Mouse (Mus musculus) forebrain, embryonic 14.5 days (tissue): ENCODE results near the gene Srcin1. TPM values are rescaled to one million over a fixed set of nuclear protein-coding genes. Genes with fewer than 3 reads are reported as not detected.
A peak's percentile ranks its signal among the peaks of the same experiment; 100 is the strongest.

ENCODE experiments used
- ATAC-seq: fragments of 200-750 bp; cut with Nextera tagmentation; 2 replicates; pipeline ENCODE4 v1.8.0; 2017; ENCODE audit warnings: mild to moderate bottlenecking, moderate library complexity
- DNase-seq: peaks from one replicate; pipeline ENCODE4 v3.0.0-alpha.2; 2015; ENCODE audit warnings: low spot score
- H3K27ac ChIP-seq: fragments of 300-500 bp; sonication (generic); 2 replicates; pipeline ENCODE4 v1.5.1; 2014; ENCODE audit warnings: low read depth, mild to moderate bottlenecking, control low read depth, low read length, moderate library complexity
- H3K27me3 ChIP-seq: fragments of 300-500 bp; sonication (generic); replicated peaks from 2 replicates; pipeline ENCODE4 v1.6.1; 2014; ENCODE audit warnings: low read length, control low read depth, mixed read lengths; ENCODE audit not compliant: control insufficient read depth, insufficient read depth
- H3K36me3 ChIP-seq: fragments of 300-500 bp; sonication (generic); 2 replicates; pipeline ENCODE4 v1.6.1; 2014; ENCODE audit warnings: low read length, control low read depth; ENCODE audit not compliant: control insufficient read depth, insufficient read depth
- H3K4me1 ChIP-seq: fragments of 300-500 bp; sonication (generic); 2 replicates; pipeline ENCODE4 v1.6.1; 2014; ENCODE audit warnings: antibody characterized with exemption, low read length, control low read depth; ENCODE audit not compliant: control insufficient read depth, insufficient read depth
- H3K4me2 ChIP-seq: fragments of 300-500 bp; sonication (generic); 2 replicates; pipeline ENCODE4 v1.6.1; 2014; ENCODE audit warnings: mild to moderate bottlenecking, control low read depth, low read length
- H3K4me3 ChIP-seq: fragments of 300-500 bp; sonication (generic); 2 replicates; pipeline ENCODE4 v1.5.1; 2014; ENCODE audit warnings: low read depth, low read length, control low read depth
- H3K9ac ChIP-seq: fragments of 300-500 bp; sonication (generic); 2 replicates; pipeline ENCODE4 v1.6.1; 2014; ENCODE audit warnings: mild to moderate bottlenecking, low read length, control low read depth, moderate library complexity
- H3K9me3 ChIP-seq: fragments of 300-500 bp; sonication (generic); replicated peaks from 2 replicates; pipeline ENCODE4 v1.6.1; 2016; ENCODE audit warnings: low read length, control low read depth, mixed read lengths; ENCODE audit not compliant: control insufficient read depth
- WGBS: fragments of 180-500 bp; shearing (Covaris S2); extraction: QIAGEN DNeasy Blood & Tissue Kit; methylation state at CpG from one replicate; pipeline ENCODE4 v1.1.7; 2014; 5-methylcytosine and 5-hydroxymethylcytosine counted together
- polyA plus RNA-seq: library from polyadenylated mRNA; unstranded; fragments of >200 nt; fragmentation: Nextera tagmentation; extraction: Ambion mirVana; gene quantifications from 2 replicates; pipeline ENCODE4 v1.2.1, GENCODE M21; 2014

Srcin1 gene
- polyA plus RNA-seq, 1 experiment from 2014 or later, result 5.6 TPM

DNA sequence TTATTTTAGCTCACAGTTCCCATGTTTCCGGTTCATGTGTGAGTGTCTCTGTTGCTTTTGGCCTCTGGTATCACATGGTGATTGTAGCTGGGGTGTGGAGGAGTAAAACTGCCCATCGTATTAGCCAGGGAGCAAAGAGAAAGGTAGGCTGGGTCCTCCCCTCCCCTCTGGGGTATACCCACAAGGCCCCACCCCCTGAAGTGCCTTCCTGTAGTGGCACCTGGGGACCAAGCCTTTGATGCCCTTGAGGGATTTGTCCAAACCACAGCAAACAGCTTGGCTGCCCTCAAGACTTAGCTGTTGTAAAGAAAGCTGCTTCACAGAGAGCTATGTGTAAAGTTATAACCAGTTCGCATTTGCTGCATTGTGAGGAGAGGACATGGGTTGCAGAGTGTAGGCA is 88.3 kb downstream of the Srcin1 start:
- ATAC-seq, result no peak
- H3K4me3 ChIP-seq, result no peak overlapping the region
- H3K27ac ChIP-seq, result no peak overlapping the region
- 83% methylated on average over 3 of the region's 3 CpGs for WGBS
- no peaks in the 10 kb centered on the region for H3K4me1 ChIP-seq
- no peaks in the 10 kb centered on the region for H3K27me3 ChIP-seq
- no peak overlapping the region for H3K9ac ChIP-seq
- no peak for DNase-seq
- no peaks in the 10 kb centered on the region for H3K9me3 ChIP-seq
- no peak overlapping the region for H3K4me2 ChIP-seq
- peaks cover 32% of the 10 kb centered on the region; the same call in 1 of the 2 replicates for H3K36me3 ChIP-seq

DNA sequence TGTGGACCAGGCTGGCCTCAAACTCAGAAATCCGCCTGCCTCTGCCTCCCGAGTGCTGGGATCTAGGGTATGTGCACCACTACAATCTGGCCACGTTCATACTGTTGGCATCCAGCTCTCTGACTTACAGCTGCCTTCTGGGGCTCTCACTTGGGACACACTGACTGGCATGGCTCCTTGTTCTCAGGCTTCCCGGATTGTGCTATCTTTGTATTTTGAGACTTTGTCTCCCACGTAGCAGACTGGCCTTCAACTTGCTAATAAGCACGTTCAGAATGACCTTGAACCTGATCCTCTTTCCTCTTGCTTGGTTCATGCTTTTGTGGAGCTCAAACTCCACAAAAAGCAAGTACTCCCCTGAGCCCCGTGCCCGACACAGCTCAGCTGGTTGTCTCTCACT is 90.3 kb downstream of the Srcin1 start:
- 84% methylated on average over 8 of the region's 8 CpGs for WGBS
- H3K36me3 ChIP-seq, result peaks cover 25% of the 10 kb centered on the region; the same call in 1 of the 2 replicates
- H3K4me2 ChIP-seq, result no peak overlapping the region
- H3K9me3 ChIP-seq, result no peaks in the 10 kb centered on the region
- H3K4me3 ChIP-seq, result no peak overlapping the region
- no peaks in the 10 kb centered on the region for H3K27me3 ChIP-seq
- ATAC-seq (no peak), DNase-seq (no peak)
- H3K9ac ChIP-seq, result no peak overlapping the region
- H3K27ac ChIP-seq, result no peak overlapping the region
- no peaks in the 10 kb centered on the region for H3K4me1 ChIP-seq

DNA sequence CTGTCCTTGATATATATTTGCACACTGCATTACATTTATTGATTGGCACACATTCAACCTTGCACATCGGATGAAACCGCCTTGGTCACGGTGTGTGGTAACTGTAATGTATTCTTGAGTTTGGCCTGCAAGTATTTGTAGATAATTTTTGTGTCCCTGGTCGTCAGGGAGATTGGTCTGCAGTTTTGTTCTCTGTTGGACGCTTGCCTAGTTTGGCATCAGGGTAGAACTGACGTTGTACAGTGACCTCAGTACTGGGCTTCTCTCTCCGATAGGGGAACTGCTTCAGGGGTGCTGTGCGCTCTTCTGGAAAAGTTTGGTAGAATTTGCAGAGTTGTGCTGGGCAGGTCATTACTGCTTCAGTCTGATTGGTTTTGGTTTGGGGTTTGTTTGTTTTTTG is 96.2 kb downstream of the Srcin1 start:
- WGBS, result 67% methylated on average over 8 of the region's 8 CpGs
- no peaks in the 10 kb centered on the region for H3K4me1 ChIP-seq
- H3K4me2 ChIP-seq, result no peak overlapping the region
- no peaks in the 10 kb centered on the region for H3K27me3 ChIP-seq
- H3K4me3 ChIP-seq, result no peak overlapping the region
- H3K9me3 ChIP-seq, result no peaks in the 10 kb centered on the region
- ATAC-seq, result no peak
- no peak overlapping the region for H3K27ac ChIP-seq
- peak; percentile 28 for DNase-seq
- no peak overlapping the region for H3K9ac ChIP-seq
- H3K36me3 ChIP-seq, result peaks cover 44% of the 10 kb centered on the region

DNA sequence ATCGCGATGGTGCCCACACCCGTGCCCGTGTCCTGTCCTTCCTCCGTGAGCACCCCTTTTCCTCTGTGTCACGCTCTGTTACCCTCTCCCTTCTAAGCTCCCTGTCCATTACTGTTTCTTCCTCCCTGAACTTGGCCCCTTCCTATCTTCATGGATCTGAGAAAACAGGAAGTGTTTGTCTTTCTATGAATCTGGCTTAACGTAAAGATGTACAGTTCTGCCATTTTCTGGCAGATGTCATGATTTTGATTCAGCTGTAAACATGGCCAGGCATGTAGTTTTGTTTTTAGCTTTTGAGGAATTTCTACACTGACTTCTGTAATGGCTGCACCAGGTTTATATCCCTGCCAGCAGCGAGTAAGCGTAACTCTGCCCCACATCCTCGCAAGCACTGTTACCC is 96.9 kb downstream of the Srcin1 start:
- Histone ChIP-seq H3K9me3 (no peaks in the 10 kb centered on the region), H3K27me3 (no peaks in the 10 kb centered on the region), H3K36me3 (peaks cover 39% of the 10 kb centered on the region), H3K4me3 (no peak overlapping the region), H3K4me1 (no peaks in the 10 kb centered on the region), H3K9ac (no peak overlapping the region), H3K4me2 (no peak overlapping the region), H3K27ac (no peak overlapping the region)
- ATAC-seq (no peak), DNase-seq (no peak)
- 88% methylated on average over 10 of the region's 10 CpGs for WGBS

DNA sequence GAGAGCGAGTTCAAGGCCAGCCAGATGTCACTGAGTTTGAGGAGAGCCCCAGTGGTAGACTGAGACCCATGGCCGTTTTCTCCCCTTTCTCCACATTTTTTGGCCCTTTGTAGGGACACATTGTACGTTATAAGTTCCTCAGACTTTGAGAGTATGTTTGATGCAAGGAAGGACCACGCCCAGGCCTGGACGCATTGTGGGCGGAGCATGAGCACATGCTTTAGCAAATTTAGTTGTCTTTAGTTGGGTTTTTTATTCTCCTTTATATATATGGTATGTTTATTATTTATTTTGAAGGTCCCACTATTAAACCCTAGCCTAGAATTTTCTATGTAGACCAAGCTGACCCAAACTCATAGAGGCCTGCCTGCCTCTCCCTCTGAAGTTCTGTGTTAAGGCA is 97.6 kb downstream of the Srcin1 start:
- Histone ChIP-seq H3K4me1 (no peaks in the 10 kb centered on the region), H3K27me3 (no peaks in the 10 kb centered on the region), H3K9me3 (no peaks in the 10 kb centered on the region), H3K4me2 (no peak overlapping the region), H3K4me3 (no peak overlapping the region), H3K36me3 (peaks cover 42% of the 10 kb centered on the region), H3K27ac (no peak overlapping the region), H3K9ac (no peak overlapping the region)
- WGBS, result 89% methylated on average over 6 of the region's 6 CpGs
- DNase-seq (no peak), ATAC-seq (no peak)

DNA sequence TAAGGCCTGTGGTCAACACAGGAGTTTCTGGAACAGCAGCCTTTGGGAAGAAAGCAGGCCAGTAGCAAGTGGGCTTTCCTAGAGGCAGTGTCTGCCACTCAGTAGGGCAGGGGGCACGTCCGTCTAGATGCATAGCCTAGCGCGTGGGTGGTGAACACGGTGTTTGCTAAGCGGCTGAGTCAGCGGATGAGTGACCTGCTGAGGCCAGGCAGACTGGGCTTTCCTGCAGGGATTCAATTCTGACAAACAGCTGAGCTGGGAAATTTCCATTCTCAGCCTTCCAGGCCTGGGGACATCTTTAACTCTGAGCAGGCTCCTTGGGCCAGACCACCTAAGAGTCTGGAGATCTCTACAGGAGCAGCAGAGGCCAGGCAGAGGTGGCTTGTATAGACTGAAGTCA is 98.6 kb downstream of the Srcin1 start:
- no peak for DNase-seq
- no peak overlapping the region for H3K27ac ChIP-seq
- no peak overlapping the region for H3K4me2 ChIP-seq
- H3K4me3 ChIP-seq, result no peak overlapping the region
- H3K27me3 ChIP-seq, result no peaks in the 10 kb centered on the region
- no peak for ATAC-seq
- H3K4me1 ChIP-seq, result no peaks in the 10 kb centered on the region
- 74% methylated on average over 7 of the region's 7 CpGs for WGBS
- peaks cover 40% of the 10 kb centered on the region for H3K36me3 ChIP-seq
- no peaks in the 10 kb centered on the region for H3K9me3 ChIP-seq
- H3K9ac ChIP-seq, result no peak overlapping the region

DNA sequence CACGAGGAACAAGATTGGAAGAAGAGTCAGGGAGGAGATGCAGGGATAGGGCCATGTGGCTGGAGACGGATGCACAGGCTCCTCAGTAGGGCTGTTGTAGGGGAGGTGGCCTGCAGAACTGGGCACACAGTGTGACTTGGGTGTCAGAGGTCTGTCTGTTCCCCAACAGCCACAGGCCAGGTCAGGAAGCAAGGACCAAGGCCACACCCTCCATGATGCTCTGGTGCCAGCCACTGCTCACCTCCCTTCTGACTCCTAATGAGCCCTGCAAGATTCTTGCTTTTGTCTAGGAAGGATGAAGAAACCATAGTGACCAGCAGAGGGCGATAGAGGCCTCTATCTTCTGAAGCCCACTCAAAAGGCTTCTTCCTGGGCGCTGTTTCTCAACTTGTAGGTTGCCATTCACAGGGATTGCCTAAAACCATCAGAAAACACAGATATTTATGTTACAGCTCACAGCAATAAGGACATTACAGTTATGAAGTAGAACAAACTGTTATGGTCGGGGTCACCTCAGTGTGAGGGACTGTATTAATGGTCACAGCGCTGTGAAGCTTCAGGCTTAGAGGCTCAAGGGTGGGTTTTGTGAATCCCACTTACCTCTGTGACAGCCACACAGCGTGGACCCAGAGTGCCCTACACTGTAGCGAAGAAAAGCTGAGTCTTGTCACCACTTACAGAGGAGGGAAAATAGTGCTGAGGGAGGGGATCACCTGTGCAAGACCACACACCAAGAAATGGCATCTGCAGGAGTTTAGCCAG is 99.5 kb downstream of the Srcin1 start:
- DNase-seq (peak; percentile 92), ATAC-seq (peak; percentile 46)
- Histone ChIP-seq H3K4me3 (no peak overlapping the region), H3K27ac (no peak overlapping the region), H3K9me3 (no peaks in the 10 kb centered on the region), H3K4me2 (no peak overlapping the region), H3K36me3 (peaks cover 40% of the 10 kb centered on the region), H3K27me3 (no peaks in the 10 kb centered on the region), H3K9ac (no peak overlapping the region), H3K4me1 (no peaks in the 10 kb centered on the region)
- 60% methylated on average over 8 of the region's 8 CpGs for WGBS

DNA sequence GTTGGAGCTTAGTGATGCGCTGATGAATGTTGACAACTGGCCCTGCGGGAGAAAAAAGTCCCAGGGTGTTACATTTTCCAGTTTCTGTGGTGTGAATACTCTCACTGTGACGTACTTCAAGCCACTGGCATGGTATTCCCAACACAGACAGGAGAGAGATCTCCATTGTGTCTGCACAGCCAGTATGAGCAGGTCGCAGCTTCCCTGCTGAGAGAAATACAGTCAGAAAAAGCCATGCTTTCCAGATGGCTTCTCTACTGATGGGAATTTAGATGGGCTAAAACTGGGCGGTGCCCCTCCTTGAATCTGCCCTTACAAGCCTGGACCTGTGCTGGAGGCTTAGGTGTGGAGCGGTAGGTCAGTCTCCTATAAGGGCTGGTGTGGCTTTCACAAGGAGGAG is 104.7 kb downstream of the Srcin1 start:
- Histone ChIP-seq H3K27me3 (no peaks in the 10 kb centered on the region), H3K36me3 (peaks cover 46% of the 10 kb centered on the region), H3K4me3 (no peak overlapping the region), H3K27ac (no peak overlapping the region), H3K9ac (no peak overlapping the region), H3K9me3 (no peaks in the 10 kb centered on the region), H3K4me1 (no peaks in the 10 kb centered on the region), H3K4me2 (no peak overlapping the region)
- 83% methylated on average over 6 of the region's 6 CpGs for WGBS
- DNase-seq (no peak), ATAC-seq (no peak)

DNA sequence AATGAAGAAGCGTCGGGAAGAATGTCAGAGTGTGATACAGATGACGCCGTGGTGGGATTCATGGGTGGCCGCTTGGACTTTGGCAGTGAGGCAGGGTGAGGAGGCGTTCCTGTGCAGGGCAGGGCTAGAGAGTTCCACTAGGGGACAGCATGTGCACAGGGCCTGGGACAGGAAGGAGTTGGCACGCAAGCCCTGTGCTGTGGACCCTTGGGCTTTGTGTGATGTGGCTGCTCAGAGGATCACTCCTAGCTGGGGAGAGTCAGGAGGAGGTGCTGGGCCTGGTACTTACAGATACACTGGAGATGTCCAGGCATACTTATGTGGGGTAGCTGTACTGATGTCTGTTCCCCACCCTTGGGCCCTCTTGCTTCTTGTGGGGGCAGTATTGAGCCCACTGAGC is 106.2 kb downstream of the Srcin1 start:
- Histone ChIP-seq H3K4me2 (no peak overlapping the region), H3K4me1 (no peaks in the 10 kb centered on the region), H3K36me3 (peaks cover 46% of the 10 kb centered on the region), H3K27me3 (no peaks in the 10 kb centered on the region), H3K9ac (no peak overlapping the region), H3K4me3 (no peak overlapping the region), H3K9me3 (no peaks in the 10 kb centered on the region), H3K27ac (no peak overlapping the region)
- DNase-seq, result no peak
- ATAC-seq, result no peak
- 83% methylated on average over 7 of the region's 7 CpGs for WGBS
